ENCODE assay signal across 16 mouse cellular contexts in genomic region chr2:49241715-49242114, GRCm38 (mm10).
"Had no signal": no experiment of that assay in that cellular context is flagged by ENCODE, and none has a peak within 500 bp of the region (broad histone marks: within the 10 kb centered on the region; RNA-seq: fewer than 3 reads in every experiment).

No protein-coding gene starts in this region.

- H3K4me3 ChIP-seq: neural tube, embryonic 12.5 days; neural tube, embryonic 13.5 days; stomach, embryonic 15.5 days had no signal

- H3K4me2 ChIP-seq: neural tube, embryonic 12.5 days; neural tube, embryonic 13.5 days; stomach, embryonic 15.5 days had no signal

- H3K36me3 ChIP-seq: neural tube, embryonic 12.5 days; stomach, embryonic 15.5 days had no signal

- H3K27me3 ChIP-seq: neural tube, embryonic 12.5 days; neural tube, embryonic 13.5 days; stomach, embryonic 15.5 days had no signal

- H3K9ac ChIP-seq: neural tube, embryonic 12.5 days; neural tube, embryonic 13.5 days; stomach, embryonic 15.5 days had no signal

- H3K9me3 ChIP-seq: neural tube, embryonic 12.5 days; neural tube, embryonic 13.5 days; stomach, embryonic 15.5 days had no signal

- H3K4me1 ChIP-seq: neural tube, embryonic 12.5 days; neural tube, embryonic 13.5 days; stomach, embryonic 15.5 days had no signal

- DNase-seq: retina, postnatal 1 day; right cerebral cortex, adult 18-20 months; right cerebral cortex, postnatal 14 days; right cerebral cortex, postnatal 25 days; right cerebral cortex, postnatal 4 days; spleen, adult 18-20 months; thymus, adult 18-20 months; thymus, adult 2 months; thymus, postnatal 14 days; thymus, postnatal 25 days; thymus, postnatal 36 days; thymus, postnatal 4 days had no signal

- H3K27ac ChIP-seq: neural tube, embryonic 12.5 days; neural tube, embryonic 13.5 days; stomach, embryonic 15.5 days; stomach, postnatal 0 days had no signal
